ENCODE assay signal across 9 mouse cellular contexts in genomic region chr19:10042816-10043215, GRCm38 (mm10). TPM values are rescaled to one million over a fixed set of nuclear protein-coding genes. Genes with fewer than 3 reads are reported as not detected.
A peak's percentile ranks its signal among the peaks of the same experiment; 100 is the strongest.
DNase-seq lines count a peak whose midpoint lies in the region; ATAC-seq and TF ChIP-seq lines count a peak whose summit lies in the region.
"Had no signal": no experiment of that assay in that cellular context is flagged by ENCODE, and none has a peak within 500 bp of the region (broad histone marks: within the 10 kb centered on the region; RNA-seq: fewer than 3 reads in every experiment).

No protein-coding gene starts in this region.

- H3ac ChIP-seq in myocyte (ENCODE audit: control insufficient read depth, insufficient read length): peak overlapping the region; percentile 71

- H3K27ac ChIP-seq in limb, embryonic 13.5 days: no peak overlapping the region
- no peak overlapping the region for H3K27ac ChIP-seq in limb, embryonic 10.5 days
- no peak overlapping the region for H3K27ac ChIP-seq in hindbrain, embryonic 14.5 days

- H3K4me3 ChIP-seq in limb, embryonic 13.5 days: peak overlapping the region; percentile 70; the same call in 1 of the 2 replicates
- H3K4me3 ChIP-seq in limb, embryonic 10.5 days: no peak overlapping the region
- peak overlapping the region; percentile 73 for H3K4me3 ChIP-seq in hindbrain, embryonic 14.5 days (replicated peaks; ENCODE audit: low read length)
- H3K4me3 ChIP-seq in myocyte: peak overlapping the region; percentile 90

- H3K27me3 ChIP-seq in limb, embryonic 13.5 days: peaks cover 5% of the 10 kb centered on the region; the same call in 1 of the 2 replicates
- peaks cover 38% of the 10 kb centered on the region for H3K27me3 ChIP-seq in limb, embryonic 10.5 days (ENCODE audit: low read depth, poor library complexity, severe bottlenecking)
- no peaks in the 10 kb centered on the region for H3K27me3 ChIP-seq in hindbrain, embryonic 14.5 days (ENCODE audit: control insufficient read depth, insufficient read depth, low read length)
- H3K27me3 ChIP-seq in myocyte (ENCODE audit: control insufficient read depth, insufficient read depth, insufficient read length): no peaks in the 10 kb centered on the region

- no peak for ATAC-seq in limb, embryonic 13.5 days (ENCODE audit: low FRiP score, low read depth)
- ATAC-seq in hindbrain, embryonic 14.5 days (ENCODE audit: low FRiP score): no peak
- ATAC-seq in monocyte, adult 5-6 weeks (replicated peaks; ENCODE audit: insufficient number of reproducible peaks, low FRiP score, low TSS enrichment, poor library complexity, severe bottlenecking): no peak
- ATAC-seq in frontal cortex, adult (ENCODE audit: low TSS enrichment): no peak

- peaks cover 53% of the 10 kb centered on the region for H3K79me2 ChIP-seq in myocyte (ENCODE audit: control insufficient read depth, insufficient read depth)

- no peaks in the 10 kb centered on the region for H3K9me3 ChIP-seq in limb, embryonic 13.5 days
- no peaks in the 10 kb centered on the region for H3K9me3 ChIP-seq in limb, embryonic 10.5 days (replicated peaks)
- no peaks in the 10 kb centered on the region for H3K9me3 ChIP-seq in hindbrain, embryonic 14.5 days (ENCODE audit: control insufficient read depth, low read length)

- peak; percentile 84 for TF ChIP-seq POLR2A in myocyte (IDR thresholded peaks at IDR 0.05; ENCODE audit: insufficient read length, low read depth)

- H3K9ac ChIP-seq in limb, embryonic 13.5 days: no peak overlapping the region
- no peak overlapping the region for H3K9ac ChIP-seq in hindbrain, embryonic 14.5 days

- DNase-seq in cerebellum, postnatal 10 days: peak; percentile 27 to 37
- DNase-seq in cerebellum, postnatal 36 days: no peak
- no peak for DNase-seq in limb, embryonic 10.5 days (ENCODE audit: low spot score)
- no peak for DNase-seq in hindbrain, embryonic 14.5 days (ENCODE audit: low spot score)
- DNase-seq: adrenal gland, adult 2 months had no signal

- peaks cover 35% of the 10 kb centered on the region for H3K4me1 ChIP-seq in limb, embryonic 13.5 days
- peaks cover 17% of the 10 kb centered on the region for H3K4me1 ChIP-seq in limb, embryonic 10.5 days
- H3K4me1 ChIP-seq in hindbrain, embryonic 14.5 days (replicated peaks; ENCODE audit: control insufficient read depth, insufficient read depth, low read length): peaks cover 20% of the 10 kb centered on the region

- no peaks in the 10 kb centered on the region for H3K36me3 ChIP-seq in limb, embryonic 13.5 days
- H3K36me3 ChIP-seq in limb, embryonic 10.5 days: no peaks in the 10 kb centered on the region
- H3K36me3 ChIP-seq in hindbrain, embryonic 14.5 days (replicated peaks; ENCODE audit: control insufficient read depth, insufficient read depth): no peaks in the 10 kb centered on the region
- peaks cover 24% of the 10 kb centered on the region for H3K36me3 ChIP-seq in myocyte (ENCODE audit: control insufficient read depth, insufficient read depth)

- 82% methylated on average over 4 of the region's 4 CpGs for WGBS in limb, embryonic 13.5 days
- WGBS in limb, embryonic 10.5 days: 90% methylated on average over 4 of the region's 4 CpGs
- WGBS in hindbrain, embryonic 14.5 days: 82% methylated on average over 4 of the region's 4 CpGs

- peak overlapping the region; percentile 97 for H3K4me2 ChIP-seq in limb, embryonic 13.5 days (replicated peaks)
- peak overlapping the region; percentile 97 for H3K4me2 ChIP-seq in hindbrain, embryonic 14.5 days (replicated peaks)
- peak overlapping the region; percentile 99 for H3K4me2 ChIP-seq in myocyte (ENCODE audit: low read depth)

TF ChIP-seq in myocyte, 11 proteins besides CTCF, POLR2A, EP300 and RAD21:
- TF ChIP-seq POLR2AphosphoS2 (IDR thresholded peaks at IDR 0.05; ENCODE audit: insufficient read length, low read depth): peak; percentile 90
- peak; percentile 12 for TF ChIP-seq MAX (IDR thresholded peaks at IDR 0.05; ENCODE audit: low read depth)
- TF ChIP-seq TCF3 (IDR thresholded peaks at IDR 0.05; ENCODE audit: insufficient read length, low read depth): no peak
- no peak for TF ChIP-seq TCF12 (IDR thresholded peaks at IDR 0.05; ENCODE audit: insufficient read depth, poor library complexity, severe bottlenecking)
TF ChIP-seq in myocyte: peak in this region for 2.

RNA-seq across cellular contexts. Expression of gene Fads3, which starts 1.4 kb away (rescaled TPM):
- 10.0 and 10.8 TPM in 2 replicates for polyA plus RNA-seq in limb, embryonic 13.5 days (2015; fragmentation: Nextera tagmentation; extraction: Ambion mirVana)
- polyA plus RNA-seq in limb, embryonic 10.5 days (2016; fragmentation: Nextera tagmentation; extraction: Ambion mirVana): 2.4 and 3.2 TPM in 2 replicates
- 24.7 and 25.7 TPM in 2 replicates for polyA plus RNA-seq in hindbrain, embryonic 14.5 days (2014; fragmentation: Nextera tagmentation; extraction: Ambion mirVana)
- 557 TPM for polyA plus RNA-seq in myocyte (2012; fragmentation: generic; extraction: Trizol)
- total RNA-seq in monocyte, adult 5-6 weeks (2017): 1.1 TPM in 1 of 3 replicates, not detected in the others

RNA-seq across cellular contexts. Expression of gene Rab3il1, which starts 41.3 kb away (rescaled TPM):
- 40.6 and 45.2 TPM in 2 replicates for polyA plus RNA-seq in limb, embryonic 13.5 days (2015; fragmentation: Nextera tagmentation; extraction: Ambion mirVana)
- 39.2 and 41.5 TPM in 2 replicates for polyA plus RNA-seq in limb, embryonic 10.5 days (2016; fragmentation: Nextera tagmentation; extraction: Ambion mirVana)
- 19.3 and 23.8 TPM in 2 replicates for polyA plus RNA-seq in hindbrain, embryonic 14.5 days (2014; fragmentation: Nextera tagmentation; extraction: Ambion mirVana)
- polyA plus RNA-seq in myocyte (2012; fragmentation: generic; extraction: Trizol): 15.2 TPM
- total RNA-seq in monocyte, adult 5-6 weeks (2017): 0.39 to 3.0 TPM in 2 of 3 replicates, not detected in the other

RNA-seq across cellular contexts. Expression of gene Best1, which starts 41.4 kb away (rescaled TPM):
- polyA plus RNA-seq in limb, embryonic 13.5 days (2015; fragmentation: Nextera tagmentation; extraction: Ambion mirVana): 2.0 and 2.1 TPM in 2 replicates
- 2.3 TPM in 2 replicates for polyA plus RNA-seq in limb, embryonic 10.5 days (2016; fragmentation: Nextera tagmentation; extraction: Ambion mirVana)
- 2.3 and 2.6 TPM in 2 replicates for polyA plus RNA-seq in hindbrain, embryonic 14.5 days (2014; fragmentation: Nextera tagmentation; extraction: Ambion mirVana)
- 6.6 TPM for polyA plus RNA-seq in myocyte (2012; fragmentation: generic; extraction: Trizol)
- total RNA-seq in monocyte, adult 5-6 weeks (2017): 0.21 TPM in 1 of 3 replicates, not detected in the others

RNA-seq across cellular contexts. Expression of gene Fads2, which starts 58.7 kb away (rescaled TPM):
- polyA plus RNA-seq in limb, embryonic 13.5 days (2015; fragmentation: Nextera tagmentation; extraction: Ambion mirVana): 92.0 and 93.2 TPM in 2 replicates
- polyA plus RNA-seq in limb, embryonic 10.5 days (2016; fragmentation: Nextera tagmentation; extraction: Ambion mirVana): 158 TPM in 2 replicates
- polyA plus RNA-seq in hindbrain, embryonic 14.5 days (2014; fragmentation: Nextera tagmentation; extraction: Ambion mirVana): 70.5 and 87.5 TPM in 2 replicates
- 157 TPM for polyA plus RNA-seq in myocyte (2012; fragmentation: generic; extraction: Trizol)
- total RNA-seq in monocyte, adult 5-6 weeks (2017): 0.57 to 3.9 TPM (median 1.2 TPM) in 3 replicates

Comparison
In these comparisons a context has a peak if more than half of its experiments do, and no peak if none do; other contexts are left out.
1. DNase-seq: peak in cerebellum, postnatal 10 days (2 of 2); none in cerebellum, postnatal 36 days (0 of 2), limb, embryonic 10.5 days (single experiment) and hindbrain, embryonic 14.5 days (single experiment).
2. RNA of gene Fads3, which starts 1.4 kb away (polyA plus RNA-seq): 557 TPM in myocyte (single experiment); 24.7 to 25.7 TPM in hindbrain, embryonic 14.5 days, 10.0 to 10.8 TPM in limb, embryonic 13.5 days and 2.4 to 3.2 TPM in limb, embryonic 10.5 days; every median in the first group is over 10 times any median in the second.
3. Peak in every context shown above with its lines, with median percentiles within 50 percentile points of each other: H3K4me2 ChIP-seq.